Mouse (Mus musculus) heart, postnatal 0 days (tissue): ENCODE measurements around the gene Rwdd4a. TPM values are rescaled to one million over a fixed set of nuclear protein-coding genes. Genes with fewer than 3 reads are reported as not detected.

ENCODE experiments used
- ATAC-seq: fragments of 200-750 bp; cut with Nextera tagmentation; 2 replicates; pipeline ENCODE4 v1.8.0; 2017; ENCODE audit warnings: low read depth, moderate number of reproducible peaks, moderate library complexity; ENCODE audit not compliant: insufficient read depth
- DNase-seq: peaks from one replicate; pipeline ENCODE4 v3.0.0-alpha.2; 2016; ENCODE audit warnings: low spot score
- H3K27ac ChIP-seq: fragments of 300-500 bp; sonication (generic); 2 replicates; pipeline ENCODE4 v1.5.1; 2014; ENCODE audit warnings: low read depth, mild to moderate bottlenecking
- H3K27me3 ChIP-seq: fragments of 300-500 bp; sonication (generic); 2 replicates; pipeline ENCODE4 v1.6.1; 2014; ENCODE audit warnings: low read length, mixed read lengths; ENCODE audit not compliant: control insufficient read depth, insufficient read depth
- H3K36me3 ChIP-seq: fragments of 300-500 bp; sonication (generic); replicated peaks from 2 replicates; pipeline ENCODE4 v1.6.1; 2014; ENCODE audit warnings: low read length, mixed read lengths; ENCODE audit not compliant: control insufficient read depth, insufficient read depth
- H3K4me1 ChIP-seq: fragments of 300-500 bp; sonication (generic); 2 replicates; pipeline ENCODE4 v1.6.1; 2014; ENCODE audit warnings: antibody characterized with exemption; ENCODE audit not compliant: control insufficient read depth, insufficient read depth
- H3K4me2 ChIP-seq: fragments of 300-500 bp; sonication (generic); 2 replicates; pipeline ENCODE4 v1.6.1; 2014; ENCODE audit warnings: low read depth, mild to moderate bottlenecking, low read length, moderate library complexity
- H3K4me3 ChIP-seq: fragments of 300-500 bp; sonication (generic); 2 replicates; pipeline ENCODE4 v1.5.1; 2014; ENCODE audit warnings: low read depth, low read length
- H3K9ac ChIP-seq: fragments of 300-500 bp; sonication (generic); replicated peaks from 2 replicates; pipeline ENCODE4 v1.6.1; 2014; ENCODE audit warnings: low read depth, low read length, mixed read lengths
- H3K9me3 ChIP-seq: fragments of 300-500 bp; sonication (generic); replicated peaks from 2 replicates; pipeline ENCODE4 v1.6.1; 2016; ENCODE audit warnings: low read length; ENCODE audit not compliant: control insufficient read depth
- CTCF ChIP-seq: IDR thresholded peaks from 2 replicates; pipeline ENCODE4 v1.5.1; 2016; ENCODE audit warnings: antibody characterized with exemption, control low read depth, low read depth
- EP300 ChIP-seq: IDR thresholded peaks from 2 replicates; pipeline ENCODE4 v1.6.1; 2016; ENCODE audit warnings: antibody characterized with exemption, low read depth
- WGBS: fragments of 180-500 bp; shearing (Covaris S2); extraction: QIAGEN DNeasy Blood & Tissue Kit; methylation state at CpG from one replicate; pipeline ENCODE4 v1.1.7; 2014; 5-methylcytosine and 5-hydroxymethylcytosine counted together
- polyA plus RNA-seq: library from polyadenylated mRNA; unstranded; fragments of >200 nt; fragmentation: Nextera tagmentation; extraction: Ambion mirVana; gene quantifications from 2 replicates; pipeline ENCODE4 v1.2.1, GENCODE M21; 2015
- total RNA-seq: library from RNA; depleted of rRNA; stranded (reverse); fragments of >200 nt; gene quantifications from 2 replicates; pipeline ENCODE4 v1.2.3, GENCODE M21; 2014; ENCODE audit warnings: low replicate concordance

Rwdd4a gene
- total and polyA plus RNA-seq, 2 experiments from 2014 or later, result 13.3 to 44.5 TPM

DNA sequence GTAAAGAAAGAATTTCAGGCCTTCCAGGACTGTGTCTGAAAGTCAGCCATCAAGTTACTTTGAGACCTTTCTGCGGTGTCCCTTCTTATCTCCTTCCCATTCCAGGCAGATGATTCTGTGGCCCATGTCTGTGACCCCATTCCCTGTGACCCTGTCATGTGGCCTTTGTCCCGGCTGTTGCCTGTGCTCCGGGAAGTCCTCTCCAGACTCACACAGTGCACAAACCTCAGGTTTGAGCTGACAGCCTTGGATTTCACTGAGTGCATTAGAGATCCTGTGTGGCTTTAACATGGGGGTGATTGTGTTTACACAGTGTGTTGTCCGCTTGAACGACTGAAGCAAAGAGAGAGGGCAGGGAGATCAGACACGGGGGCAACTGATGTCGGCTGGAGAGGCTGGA, 24.8 kb downstream of the Rwdd4a start:
- DNase-seq, result no peak
- H3K36me3 ChIP-seq, result peaks cover 3% of the 10 kb centered on the region; the same call in 1 of the 2 replicates
- TF ChIP-seq CTCF, result no peak
- TF ChIP-seq EP300, result no peak
- H3K4me2 ChIP-seq, result no peak overlapping the region
- H3K9ac ChIP-seq, result no peak overlapping the region
- H3K4me3 ChIP-seq, result no peak overlapping the region
- no peak overlapping the region for H3K27ac ChIP-seq
- ATAC-seq, result no peak
- 18% methylated on average over 7 of the region's 7 CpGs for WGBS
- no peaks in the 10 kb centered on the region for H3K4me1 ChIP-seq
- H3K27me3 ChIP-seq, result no peaks in the 10 kb centered on the region
- no peaks in the 10 kb centered on the region for H3K9me3 ChIP-seq

DNA sequence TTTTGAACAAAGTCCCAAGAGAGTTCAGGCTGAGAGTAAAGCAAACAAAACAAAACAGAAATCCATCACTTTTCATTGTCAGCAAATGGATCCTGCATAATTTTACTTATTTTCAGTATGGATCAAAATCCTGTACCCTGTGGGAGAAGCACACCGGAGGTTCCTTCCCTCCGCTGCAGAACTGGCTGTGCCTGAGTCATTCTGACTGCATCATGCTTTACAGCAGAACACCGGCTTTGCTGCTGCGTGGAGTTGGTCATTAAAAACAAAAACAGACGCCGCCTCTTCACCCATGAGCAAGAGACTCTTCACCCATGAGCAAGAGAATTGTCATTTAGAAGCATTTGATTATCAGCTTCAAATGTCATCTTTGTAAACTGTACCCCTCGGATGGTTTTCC, 27.3 kb downstream of the Rwdd4a start:
- H3K9ac ChIP-seq, result no peak overlapping the region
- no peak for DNase-seq
- H3K4me3 ChIP-seq, result no peak overlapping the region
- H3K9me3 ChIP-seq, result no peaks in the 10 kb centered on the region
- TF ChIP-seq EP300 (no peak), CTCF (no peak)
- no peaks in the 10 kb centered on the region for H3K27me3 ChIP-seq
- H3K4me1 ChIP-seq, result no peaks in the 10 kb centered on the region
- 88% methylated on average over 7 of the region's 7 CpGs for WGBS
- H3K36me3 ChIP-seq, result no peaks in the 10 kb centered on the region
- no peak for ATAC-seq
- H3K27ac ChIP-seq, result no peak overlapping the region
- H3K4me2 ChIP-seq, result no peak overlapping the region

DNA sequence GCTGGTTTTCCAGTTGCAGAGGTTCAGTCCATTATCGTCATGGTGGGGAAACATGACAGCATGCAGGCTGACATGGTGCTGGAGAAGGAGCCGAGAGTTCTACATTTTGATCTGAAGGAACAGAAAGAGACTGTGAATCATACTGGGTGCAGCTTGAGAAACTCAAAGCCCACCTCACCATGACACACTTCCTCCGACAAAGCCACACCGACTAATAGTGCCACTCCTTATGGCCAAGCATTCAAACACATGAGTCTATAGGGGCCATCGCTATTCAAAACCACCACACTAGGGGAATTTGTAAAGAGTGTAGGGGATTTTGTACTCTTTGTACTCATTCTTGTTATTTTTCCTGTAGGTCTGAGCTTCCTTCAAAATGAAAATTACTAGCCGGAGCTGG, 33.1 kb downstream of the Rwdd4a start:
- Histone ChIP-seq H3K36me3 (no peaks in the 10 kb centered on the region), H3K27me3 (no peaks in the 10 kb centered on the region), H3K9ac (no peak overlapping the region), H3K27ac (no peak overlapping the region), H3K4me1 (no peaks in the 10 kb centered on the region), H3K4me3 (no peak overlapping the region), H3K9me3 (no peaks in the 10 kb centered on the region), H3K4me2 (no peak overlapping the region)
- no peak for DNase-seq
- ATAC-seq, result no peak
- WGBS, result 87% methylated on average over 6 of the region's 6 CpGs
- no peak for TF ChIP-seq CTCF
- TF ChIP-seq EP300, result no peak

DNA sequence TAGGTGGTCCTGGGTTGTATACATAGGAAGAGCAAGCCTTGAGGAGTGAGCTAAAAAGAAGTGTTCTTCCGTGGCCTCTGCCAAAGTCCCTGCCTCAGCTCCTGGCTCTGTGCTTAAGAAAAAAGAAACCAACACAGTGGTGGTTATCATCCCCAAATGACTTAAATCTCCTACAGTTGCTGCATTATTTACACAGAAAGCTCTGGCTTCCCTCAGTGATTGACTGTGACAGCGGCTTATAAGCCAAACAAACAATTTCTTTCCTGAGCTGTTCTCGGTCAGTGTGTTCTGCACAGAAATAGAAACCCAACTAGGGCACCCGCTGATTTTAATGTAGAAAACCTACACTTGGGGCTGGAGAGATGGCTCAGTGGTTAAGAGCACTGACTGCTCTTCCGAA, 34.6 kb downstream of the Rwdd4a start:
- WGBS, result 61% methylated on average over 5 of the region's 5 CpGs
- no peak overlapping the region for H3K4me3 ChIP-seq
- DNase-seq (no peak), ATAC-seq (no peak)
- H3K4me2 ChIP-seq, result no peak overlapping the region
- no peaks in the 10 kb centered on the region for H3K4me1 ChIP-seq
- H3K27me3 ChIP-seq, result no peaks in the 10 kb centered on the region
- no peaks in the 10 kb centered on the region for H3K9me3 ChIP-seq
- H3K36me3 ChIP-seq, result no peaks in the 10 kb centered on the region
- no peak overlapping the region for H3K9ac ChIP-seq
- H3K27ac ChIP-seq, result no peak overlapping the region
- no peak for TF ChIP-seq EP300
- no peak for TF ChIP-seq CTCF

DNA sequence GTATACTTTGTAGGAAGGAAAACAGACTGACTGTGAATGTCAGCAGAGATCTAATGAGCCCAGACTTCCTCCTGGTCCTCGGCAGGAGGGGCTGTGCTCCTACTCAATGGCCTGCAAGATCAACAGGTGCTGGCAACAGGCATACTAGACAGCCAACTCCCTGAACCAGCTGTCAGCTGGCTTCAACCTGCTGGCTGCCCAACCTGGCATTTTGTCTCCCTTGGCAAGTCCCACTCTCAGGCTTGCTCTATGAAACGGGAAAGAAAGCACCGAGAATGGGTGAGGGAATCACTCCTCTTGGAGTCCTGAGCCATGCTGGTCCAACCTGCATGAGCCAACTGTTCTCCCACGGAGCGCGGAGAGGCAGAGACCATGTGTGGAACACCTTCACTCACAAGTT, 36.7 kb downstream of the Rwdd4a start:
- WGBS, result 83% methylated on average over 6 of the region's 6 CpGs
- Histone ChIP-seq H3K27ac (no peak overlapping the region), H3K27me3 (no peaks in the 10 kb centered on the region), H3K9ac (no peak overlapping the region), H3K4me2 (no peak overlapping the region), H3K9me3 (no peaks in the 10 kb centered on the region), H3K4me1 (no peaks in the 10 kb centered on the region), H3K4me3 (no peak overlapping the region), H3K36me3 (no peaks in the 10 kb centered on the region)
- TF ChIP-seq CTCF, result no peak
- TF ChIP-seq EP300, result no peak
- ATAC-seq (no peak), DNase-seq (no peak)

DNA sequence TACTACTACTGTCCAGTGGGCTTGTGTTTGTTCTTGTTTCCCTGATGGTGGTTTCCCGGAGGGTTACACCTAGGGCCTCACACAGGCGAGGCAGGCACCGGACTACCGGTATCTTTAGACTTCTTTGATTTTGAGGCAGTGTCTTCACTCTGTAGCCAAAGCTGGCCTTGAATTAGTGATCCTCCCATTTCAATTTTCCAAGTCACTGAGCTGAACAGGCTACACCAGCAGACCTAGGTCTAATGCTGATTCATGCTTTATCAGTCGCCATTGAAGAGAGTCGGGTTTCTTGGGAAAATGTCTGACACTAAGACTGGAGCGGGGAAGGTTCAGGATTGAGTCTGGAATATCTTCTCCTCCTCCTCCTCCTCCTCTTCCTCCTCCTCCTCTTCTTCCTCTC, 40.0 kb downstream of the Rwdd4a start:
- Histone ChIP-seq H3K9ac (no peak overlapping the region), H3K27me3 (no peaks in the 10 kb centered on the region), H3K9me3 (no peaks in the 10 kb centered on the region), H3K4me3 (no peak overlapping the region), H3K27ac (no peak overlapping the region), H3K4me1 (no peaks in the 10 kb centered on the region), H3K4me2 (no peak overlapping the region), H3K36me3 (no peaks in the 10 kb centered on the region)
- no peak for ATAC-seq
- WGBS, result 81% methylated on average over 7 of the region's 7 CpGs
- no peak for DNase-seq
- TF ChIP-seq CTCF, result no peak
